Mouse (Mus musculus): ENCODE data around the gene Coa5. TPM values are rescaled to one million over a fixed set of nuclear protein-coding genes. Genes with fewer than 3 reads are reported as not detected.

Gene Coa5
- total RNA-seq, 1 experiment from 2014 or later = 66.7 TPM

DNA sequence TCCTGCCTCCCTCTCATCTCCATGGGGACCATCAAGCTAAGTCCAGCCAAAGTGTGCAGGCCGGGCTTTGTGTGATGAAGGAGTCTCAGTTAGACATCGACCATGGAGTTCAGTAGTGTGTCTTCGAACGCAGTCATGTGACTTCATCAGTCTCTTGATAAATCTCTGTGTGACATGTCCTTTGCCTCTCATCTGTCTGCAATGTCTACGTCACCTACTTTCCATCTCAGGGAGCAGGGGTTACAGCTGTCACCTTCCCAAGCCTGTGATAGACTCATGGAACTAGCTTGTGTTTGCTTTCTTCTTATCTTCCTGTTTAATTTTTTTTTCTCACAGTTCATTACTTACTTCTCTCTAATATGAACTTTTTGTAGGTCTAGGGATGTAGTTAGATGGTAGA is 49.0 kb downstream of the Coa5 start:
- ATAC-seq (replicated peaks; ENCODE audit: insufficient number of reproducible peaks, low FRiP score, low TSS enrichment, poor library complexity, severe bottlenecking) = no peak

DNA sequence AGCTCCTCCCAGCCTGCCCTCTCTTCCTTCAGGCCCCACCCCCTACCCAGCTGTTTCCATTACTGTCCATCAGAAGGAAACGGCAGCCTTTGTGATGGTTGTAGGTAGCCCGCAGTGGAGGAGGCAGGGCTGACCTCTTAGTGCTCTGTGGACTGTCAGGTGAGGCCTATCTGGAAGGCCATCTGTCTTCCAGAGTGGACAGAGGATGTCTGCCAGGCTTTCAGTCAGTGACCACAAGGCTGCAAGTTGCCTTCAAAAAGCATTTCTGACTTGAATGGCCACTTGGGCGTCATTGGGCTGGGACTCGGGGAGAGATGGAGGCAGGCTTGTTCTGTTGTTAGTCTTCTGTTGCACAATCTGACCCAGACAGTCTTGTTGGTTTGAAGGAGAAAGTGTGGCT is 50.4 kb downstream of the Coa5 start:
- ATAC-seq (replicated peaks; ENCODE audit: insufficient number of reproducible peaks, low FRiP score, low TSS enrichment, poor library complexity, severe bottlenecking) = no peak

- no peak for ATAC-seq (replicated peaks; ENCODE audit: insufficient number of reproducible peaks, low FRiP score, low TSS enrichment, poor library complexity, severe bottlenecking)
Measured at GRCm38 (mm10) chr1:37378095-37378494, 51.8 kb downstream of the Coa5 start.

GRCm38 (mm10) chr1:37376751-37377150 is 53.2 kb downstream of the Coa5 start:
- ATAC-seq (replicated peaks; ENCODE audit: insufficient number of reproducible peaks, low FRiP score, low TSS enrichment, poor library complexity, severe bottlenecking) = no peak

GRCm38 (mm10) chr1:37376177-37376576 is 53.7 kb downstream of the Coa5 start:
- no peak for ATAC-seq (replicated peaks; ENCODE audit: insufficient number of reproducible peaks, low FRiP score, low TSS enrichment, poor library complexity, severe bottlenecking)

DNA sequence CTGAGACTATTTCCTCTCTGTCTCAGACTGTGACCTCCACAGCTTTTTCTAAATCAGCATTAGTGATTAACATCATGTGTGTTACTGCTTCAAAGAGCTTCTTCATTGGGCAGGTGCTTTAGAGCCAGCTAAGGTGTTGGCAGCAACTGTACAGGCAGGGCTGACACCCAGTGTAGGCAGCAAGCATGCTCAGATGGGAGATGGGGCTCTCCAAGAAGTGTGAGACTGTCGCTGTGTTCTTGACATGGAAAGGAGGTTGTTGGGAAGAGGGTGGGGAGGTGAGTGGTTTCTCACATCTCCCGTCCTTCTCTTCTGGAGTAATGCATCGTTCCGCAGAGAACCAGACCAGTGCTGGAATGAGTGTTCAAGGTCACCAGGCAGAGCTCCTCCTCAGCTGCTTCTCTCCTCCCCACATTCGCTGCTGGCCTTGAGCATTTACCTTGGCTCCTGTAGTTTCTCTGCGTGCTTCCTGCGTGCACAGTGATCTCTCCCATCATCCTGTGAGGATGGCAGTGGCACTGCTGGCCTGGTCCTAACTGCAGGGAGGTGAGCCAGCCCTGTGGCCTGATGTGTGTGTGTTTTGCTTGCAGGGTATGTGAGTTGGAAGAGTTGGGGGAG is 61.0 kb downstream of the Coa5 start:
- no peak for ATAC-seq (replicated peaks; ENCODE audit: insufficient number of reproducible peaks, low FRiP score, low TSS enrichment, poor library complexity, severe bottlenecking)

DNA sequence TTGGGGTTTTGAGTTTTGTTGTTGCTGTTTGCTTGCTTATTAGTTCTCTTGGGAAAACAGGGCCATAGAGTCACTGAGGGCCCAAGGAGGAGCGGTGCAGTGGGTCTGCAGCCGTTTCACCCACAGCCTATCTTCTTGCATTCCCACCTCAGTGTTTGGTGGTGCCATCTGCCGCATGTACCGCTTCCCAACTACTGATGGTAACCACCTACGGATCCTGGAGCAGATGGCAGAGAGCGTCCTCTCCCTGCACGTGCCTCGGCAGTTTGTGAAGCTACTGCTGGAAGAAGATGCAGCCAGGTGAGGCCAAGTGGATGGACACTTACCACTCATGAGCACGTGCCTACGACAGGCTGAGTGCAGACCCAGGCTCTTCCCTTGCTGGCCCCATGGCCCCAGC is 61.8 kb downstream of the Coa5 start:
- no peak for ATAC-seq (replicated peaks; ENCODE audit: insufficient number of reproducible peaks, low FRiP score, low TSS enrichment, poor library complexity, severe bottlenecking)

Other genes with a start within 250 kb of the Coa5 start
- gene Cnga3, start 215.7 kb downstream of the Coa5 start, total RNA-seq (2017) = not detected in 3 replicates
- gene Inpp4a, start 130.2 kb downstream of the Coa5 start, total RNA-seq (2017) = 17.2 to 32.5 TPM (median 17.4 TPM) in 3 replicates
- gene Unc50, start within 50 bp of the Coa5 start, total RNA-seq (2017) = 44.4 to 92.7 TPM (median 89.0 TPM) in 3 replicates
- gene Mgat4a, start 110.9 kb upstream of the Coa5 start, total RNA-seq (2017) = 19.1 to 38.8 TPM (median 27.1 TPM) in 3 replicates